Mouse (Mus musculus) embryo, embryonic 10.5 days (tissue): ENCODE measurements around the gene Tldc1.

Source experiments
- DNase-seq: peaks from one replicate; pipeline ENCODE4 v3.0.0-alpha.2; 2015; ENCODE audit warnings: low spot score

Tldc1 gene

GRCm38 (mm10) chr8:119801168-119801567 is 23.0 kb upstream of the Tldc1 start:
- DNase-seq = peak; percentile 59

GRCm38 (mm10) chr8:119798965-119799264 is 20.7 kb upstream of the Tldc1 start:
- DNase-seq = no peak

GRCm38 (mm10) chr8:119798170-119798964 is 20.2 kb upstream of the Tldc1 start:
- peak; percentile 84 for DNase-seq

DNA sequence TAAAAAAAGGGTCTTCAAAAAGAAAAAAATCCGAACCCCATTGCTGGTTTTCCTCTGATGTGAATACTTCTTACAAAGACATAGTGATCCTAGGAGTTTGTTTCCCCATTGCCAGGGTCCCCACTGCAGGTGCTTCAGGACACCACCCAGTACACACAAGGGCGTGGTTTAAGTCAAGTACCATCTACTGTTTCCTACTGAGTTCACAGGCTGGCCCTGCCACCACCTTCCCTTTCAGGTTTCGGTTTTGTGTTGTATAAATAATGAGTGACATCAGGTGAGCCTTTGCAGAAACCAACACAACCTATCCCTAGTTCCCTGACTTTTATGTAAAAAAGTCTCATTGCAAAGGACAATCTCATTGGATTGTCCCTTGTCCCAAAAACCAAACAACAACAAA is 17.4 kb upstream of the Tldc1 start:
- DNase-seq = no peak

- peak; percentile 59 for DNase-seq
Observed at GRCm38 (mm10) chr8:119794689-119795088, 16.5 kb upstream of the Tldc1 start.

DNA sequence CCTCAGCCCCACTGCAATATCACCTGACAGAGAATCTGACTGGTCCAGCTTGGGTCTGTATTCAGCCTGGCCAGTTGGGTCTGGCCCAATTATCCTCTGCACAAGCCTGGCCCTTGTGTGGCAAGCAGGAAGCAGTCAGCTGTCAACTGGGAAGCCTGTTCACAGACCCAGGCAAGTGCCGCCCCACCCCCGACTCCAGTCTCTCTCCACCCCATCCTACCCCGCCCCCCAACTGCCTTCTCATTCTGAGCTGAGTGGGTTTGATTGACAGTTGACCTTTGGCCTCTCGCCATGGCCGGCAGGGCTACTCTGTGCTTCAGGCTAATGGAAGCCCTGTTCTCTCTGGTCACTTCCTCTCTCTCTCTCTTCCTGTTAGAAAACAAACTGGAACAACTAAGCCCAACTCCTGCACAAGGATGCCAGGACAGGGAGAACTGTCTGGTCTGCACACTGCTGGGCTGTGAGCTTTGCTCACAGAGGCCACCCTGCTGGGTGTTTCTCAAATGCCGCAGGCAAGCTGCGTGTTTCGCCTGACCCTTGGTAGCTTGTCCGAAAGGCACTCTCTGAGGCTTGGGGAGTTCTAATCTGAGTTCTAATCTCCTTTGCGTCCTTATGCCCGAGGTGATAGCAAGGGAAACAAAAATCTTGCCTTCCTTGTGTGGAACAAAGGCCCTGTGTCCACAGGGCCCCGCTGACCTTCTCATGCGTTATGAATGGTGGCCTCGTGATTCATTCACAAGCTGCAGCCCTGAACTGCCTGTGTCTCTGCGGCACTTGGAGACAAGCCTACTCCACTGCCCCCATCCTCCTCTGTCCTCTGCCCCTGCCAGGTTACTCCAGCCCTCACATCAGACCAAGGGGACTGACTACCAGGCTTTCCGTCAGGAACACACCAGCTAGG is 13.8 kb upstream of the Tldc1 start:
- peak; percentile 95 for DNase-seq

GRCm38 (mm10) chr8:119789581-119789980 is 11.4 kb upstream of the Tldc1 start:
- DNase-seq = no peak

DNA sequence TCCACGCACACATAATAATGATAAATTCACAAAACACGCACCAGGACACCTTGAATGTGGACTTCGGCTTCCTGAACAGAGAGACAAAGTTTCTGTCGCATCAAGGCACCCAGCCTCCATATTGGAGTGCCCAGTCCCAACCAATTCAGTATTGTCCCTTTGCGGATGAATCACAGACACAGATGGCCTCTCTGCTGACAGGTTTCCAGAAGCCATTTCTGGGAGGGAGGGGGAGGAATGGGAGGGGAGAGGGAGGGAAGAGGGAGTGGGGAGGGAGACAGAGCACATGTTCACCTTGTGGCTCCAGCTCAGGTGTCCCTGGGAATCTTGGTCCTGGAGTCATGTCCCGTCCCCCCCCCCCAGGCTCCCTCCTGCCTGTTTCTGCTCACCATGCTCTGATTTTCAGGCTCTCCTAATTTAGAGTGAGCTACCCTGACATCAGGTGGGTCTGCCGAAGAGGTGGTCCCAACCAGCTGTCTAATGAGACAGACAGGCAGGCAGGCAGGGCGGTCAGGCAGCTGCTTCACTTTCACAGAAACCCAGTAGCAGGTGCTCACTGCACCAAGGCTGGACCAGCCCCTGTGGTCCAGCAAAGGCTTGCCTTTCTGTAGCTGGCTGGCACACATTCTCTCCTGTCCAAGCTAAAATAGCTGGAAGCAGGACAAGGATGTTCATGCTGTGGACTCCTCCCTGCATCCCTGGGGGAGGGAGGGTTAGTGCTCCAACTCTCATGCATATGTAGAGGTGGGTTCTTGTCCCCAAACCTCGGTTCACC is 10.6 kb upstream of the Tldc1 start:
- DNase-seq = no peak

DNA sequence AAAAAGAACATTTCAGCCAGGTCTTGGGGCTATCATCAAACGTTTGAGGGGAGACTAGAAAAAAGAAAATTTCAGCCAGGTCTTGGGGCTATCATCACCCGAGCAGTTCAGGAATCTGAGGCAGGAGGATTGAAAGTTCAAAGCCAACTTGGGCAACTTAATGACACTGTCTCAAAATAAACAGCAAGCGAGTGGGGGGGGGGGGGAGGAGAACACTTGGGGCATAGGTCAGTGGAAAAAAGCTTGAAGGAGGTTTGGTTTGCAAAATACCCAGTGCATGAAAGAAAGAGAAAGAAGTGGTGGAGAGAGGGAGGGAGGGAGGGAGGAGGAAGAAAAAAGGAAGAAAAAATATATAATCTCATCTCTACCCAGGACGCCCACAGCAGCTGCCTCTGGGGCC is 9.1 kb upstream of the Tldc1 start:
- no peak for DNase-seq

GRCm38 (mm10) chr8:119786871-119787270 is 8.7 kb upstream of the Tldc1 start:
- no peak for DNase-seq

GRCm38 (mm10) chr8:119785764-119786405 is 7.7 kb upstream of the Tldc1 start:
- peak; percentile 56 for DNase-seq

GRCm38 (mm10) chr8:119784676-119785075 is 6.5 kb upstream of the Tldc1 start:
- DNase-seq = no peak

DNA sequence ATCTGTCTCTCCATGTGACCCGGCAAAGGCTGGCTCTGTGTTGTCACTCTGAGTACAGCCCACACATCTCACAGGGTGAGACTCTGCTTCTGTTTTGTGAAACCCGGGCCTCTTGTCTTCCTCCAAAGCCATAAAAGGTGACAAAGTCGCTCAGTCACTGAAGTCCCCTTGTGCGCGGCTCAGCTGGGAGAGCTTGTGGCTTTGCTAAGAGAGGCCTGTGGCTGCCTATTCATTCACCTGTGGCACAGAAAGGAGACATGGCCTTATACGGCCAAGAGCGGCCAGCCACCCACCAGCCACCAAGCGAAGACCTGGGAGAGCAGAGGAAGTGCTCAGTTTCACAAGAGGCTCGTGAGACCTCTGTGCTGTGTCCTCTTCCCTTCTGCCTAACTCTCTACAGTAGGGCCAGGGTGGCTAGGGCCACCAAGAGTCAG is 5.9 kb upstream of the Tldc1 start:
- no peak for DNase-seq

GRCm38 (mm10) chr8:119783579-119783978 is 5.4 kb upstream of the Tldc1 start:
- DNase-seq = no peak

DNA sequence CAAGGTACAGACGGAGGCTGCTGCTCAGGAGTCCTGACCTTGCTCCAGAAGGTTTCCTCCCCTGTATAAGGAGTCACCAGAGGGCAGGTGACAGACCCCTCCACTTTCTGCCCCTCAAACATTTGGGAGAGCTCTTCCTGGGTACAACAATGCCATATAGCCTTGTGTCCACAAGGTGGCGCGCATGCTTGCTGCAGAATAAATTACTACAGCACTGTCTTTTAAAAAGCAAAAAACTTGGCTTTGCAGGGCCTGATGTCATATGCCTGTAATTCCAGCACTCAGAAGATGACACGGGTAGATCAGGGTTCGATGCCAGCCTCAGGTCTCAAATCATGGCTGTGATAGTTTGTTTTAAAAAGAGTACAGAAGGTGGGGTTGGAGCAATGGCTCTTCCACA is 4.5 kb upstream of the Tldc1 start:
- peak; percentile 85 for DNase-seq

DNA sequence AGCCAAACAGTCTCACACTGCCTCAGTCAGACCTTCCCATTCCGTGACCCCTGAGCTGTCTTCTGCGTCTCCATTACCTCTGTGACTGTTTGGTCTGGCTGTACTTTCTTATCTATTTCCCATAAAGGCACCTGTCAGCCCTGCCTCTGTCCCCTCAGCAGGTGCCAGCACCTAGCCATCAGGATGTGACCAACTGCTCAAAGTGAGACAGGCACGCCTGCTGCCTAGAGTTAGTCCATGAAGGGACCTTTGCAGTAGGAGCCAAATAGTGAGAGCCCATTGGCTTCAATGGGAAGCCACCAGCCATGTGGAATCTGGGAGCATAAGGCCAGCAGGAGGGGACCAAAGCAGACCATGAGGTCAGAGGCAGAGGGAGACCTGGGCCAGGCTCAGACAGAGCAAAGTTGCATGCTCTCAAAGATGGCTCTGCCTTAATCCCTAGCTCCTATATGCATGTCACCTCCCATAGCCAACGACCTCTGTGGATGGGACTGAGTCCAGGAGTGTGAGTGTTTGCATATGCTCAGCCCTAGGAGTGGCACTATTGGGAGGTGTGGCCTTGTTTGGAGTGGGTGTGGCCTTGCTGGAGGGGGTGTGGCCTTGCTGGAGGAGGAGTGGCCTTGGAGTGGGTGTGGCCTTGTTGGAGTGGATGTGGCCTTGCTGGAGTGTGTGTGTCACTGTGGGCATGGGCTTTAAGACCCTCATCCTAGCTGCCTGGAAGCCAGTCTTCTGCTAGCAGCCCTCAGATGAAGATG is 3.0 kb upstream of the Tldc1 start:
- DNase-seq = no peak

GRCm38 (mm10) chr8:119780402-119781049 is 2.3 kb upstream of the Tldc1 start:
- no peak for DNase-seq

DNA sequence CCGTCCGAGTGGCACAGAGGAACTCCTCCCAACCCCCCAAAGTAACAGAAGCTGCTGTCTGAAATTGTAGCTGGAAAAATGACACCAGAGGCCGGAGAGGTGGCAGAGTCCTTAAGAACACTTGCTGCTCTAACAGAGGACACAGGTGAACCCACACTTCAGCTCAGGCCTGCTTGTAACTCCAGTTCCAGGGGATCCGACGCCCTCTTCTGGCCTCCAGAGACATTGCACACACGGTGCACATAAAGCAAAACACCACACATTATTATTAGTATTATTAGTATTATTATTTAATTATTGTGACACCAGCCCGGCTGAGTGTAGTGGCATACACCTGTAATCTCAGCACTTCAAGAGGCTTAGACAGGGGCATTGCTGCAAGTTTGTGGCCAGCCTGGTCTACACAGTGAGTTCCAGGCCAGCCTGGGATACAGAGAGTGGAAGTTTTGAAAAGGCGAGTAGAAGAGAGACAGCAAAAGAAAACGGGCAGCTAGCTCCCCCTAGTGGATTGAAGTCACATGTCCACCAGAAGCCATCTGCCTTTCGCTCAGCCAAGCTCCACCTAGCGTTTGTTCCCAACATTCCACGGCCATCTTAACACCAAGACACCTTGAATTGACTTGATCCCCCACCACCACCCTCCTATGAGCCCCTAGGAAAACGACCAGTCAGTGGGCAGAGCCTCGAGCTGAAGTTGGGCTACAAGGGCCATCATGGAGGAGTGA is 959 bp upstream of the Tldc1 start:
- peak; percentile 93 for DNase-seq

DNA sequence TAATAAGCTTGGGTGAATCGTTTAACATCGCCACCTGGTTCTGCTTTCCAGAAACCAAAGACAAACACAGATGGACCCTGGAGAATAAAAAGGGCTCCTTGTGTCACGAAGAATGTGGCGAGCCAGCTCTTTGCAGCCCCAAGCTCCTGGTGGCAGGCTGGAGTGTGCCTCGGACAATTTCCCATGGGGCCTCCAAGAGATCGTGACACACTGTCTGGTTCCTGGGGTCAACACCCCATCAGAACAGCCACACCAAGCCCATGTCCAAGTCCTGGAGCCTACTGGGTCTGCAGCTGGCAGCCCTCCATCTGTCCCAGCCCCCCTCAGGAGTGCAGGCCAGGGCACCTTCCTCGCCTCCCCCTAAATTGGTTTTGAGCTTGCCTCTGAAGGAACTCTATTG is 451 bp downstream of the Tldc1 start:
- peak; percentile 48 for DNase-seq

- DNase-seq = no peak
Observed at GRCm38 (mm10) chr8:119776668-119777245, 1.5 kb downstream of the Tldc1 start.
